Mouse (Mus musculus) adrenal gland, adult 18-20 months (tissue): ENCODE results near the gene C130060K24Rik. TPM values are rescaled to one million over a fixed set of nuclear protein-coding genes. Genes with fewer than 3 reads are reported as not detected.

Experiments used
- DNase-seq, 2 experiments: peaks; one replicate each; pipeline ENCODE4 v3.0.0; 2021 to 2022; ENCODE audit warnings: low spot score in 2 of 2
- long read RNA-seq, 2 experiments: library from polyadenylated mRNA; stranded (forward); transcript quantifications; one replicate each; pipeline ENCODE4 v2.0.0; 2021
- total RNA-seq, 2 experiments: library from RNA; stranded (reverse); gene quantifications; 1 replicate in 1 of 2; 2 replicates in 1 of 2; pipeline ENCODE4 v1.2.3; 2021

C130060K24Rik gene
- total RNA-seq = not detected
- long read RNA-seq, experiment 1 = 0 reads
- long read RNA-seq, experiment 2 = 0 reads

GRCm38 (mm10) chr6:65380918-65381772, at the start of gene C130060K24Rik:
C130060K24Rik (plus strand) TSS chr6:65381105.
- DNase-seq = no peak

- no peak for DNase-seq
Observed at GRCm38 (mm10) chr6:65334246-65334645, 46.7 kb upstream of the C130060K24Rik start.

DNA sequence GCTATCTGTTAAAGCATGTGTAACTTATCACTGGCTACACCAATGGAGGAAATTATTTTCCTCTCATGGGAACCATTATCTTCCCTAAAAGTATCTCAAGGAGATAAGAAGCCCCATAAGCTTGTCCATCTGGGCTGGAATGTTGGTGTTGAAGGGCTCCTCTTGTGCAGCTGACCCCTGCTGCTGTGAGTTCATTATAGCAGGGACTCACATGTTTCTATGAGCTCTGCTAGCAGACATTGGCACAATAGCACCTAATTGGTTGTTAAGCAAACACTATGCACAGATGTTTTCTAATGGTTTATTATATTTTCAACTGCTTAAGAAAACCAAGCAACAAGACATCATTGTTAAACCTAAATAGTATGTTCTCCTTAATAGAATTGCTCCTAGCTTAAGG, 41.5 kb upstream of the C130060K24Rik start:
- no peak for DNase-seq

GRCm38 (mm10) chr6:65341360-65341759, 39.5 kb upstream of the C130060K24Rik start:
- DNase-seq = no peak

- peak; percentile 20 to 21 for DNase-seq
Observed at GRCm38 (mm10) chr6:65347736-65348135, 33.2 kb upstream of the C130060K24Rik start.

- peak in 1 of 2 experiments; percentile 8 for DNase-seq
Observed at GRCm38 (mm10) chr6:65348255-65348654, 32.6 kb upstream of the C130060K24Rik start.

- DNase-seq = no peak
Observed at GRCm38 (mm10) chr6:65351622-65352021, 29.3 kb upstream of the C130060K24Rik start.

- DNase-seq = no peak
Observed at GRCm38 (mm10) chr6:65375918-65376317, 5.0 kb upstream of the C130060K24Rik start.

DNA sequence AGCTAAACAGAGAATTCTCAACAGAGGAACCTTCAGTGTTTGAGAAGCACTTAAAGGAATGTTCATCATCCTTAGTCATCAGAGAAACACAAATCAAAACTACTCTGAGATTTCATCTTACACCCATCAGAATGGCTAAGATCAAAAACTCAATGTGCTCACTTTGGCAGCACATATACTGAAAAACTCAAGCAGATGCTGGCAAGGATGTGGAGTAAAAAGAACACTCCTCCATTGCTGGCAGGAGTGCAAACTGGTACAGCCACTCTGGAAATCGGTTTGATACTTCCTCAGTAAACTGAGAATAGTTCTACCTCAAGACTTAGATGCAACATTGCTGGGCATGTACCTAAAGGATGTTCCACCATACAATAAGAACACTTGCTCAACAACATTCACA, 41.0 kb downstream of the C130060K24Rik start:
- no peak for DNase-seq

GRCm38 (mm10) chr6:65427065-65427464, 46.2 kb downstream of the C130060K24Rik start:
- no peak for DNase-seq

GRCm38 (mm10) chr6:65433159-65433558, 52.3 kb downstream of the C130060K24Rik start:
- DNase-seq = no peak

DNA sequence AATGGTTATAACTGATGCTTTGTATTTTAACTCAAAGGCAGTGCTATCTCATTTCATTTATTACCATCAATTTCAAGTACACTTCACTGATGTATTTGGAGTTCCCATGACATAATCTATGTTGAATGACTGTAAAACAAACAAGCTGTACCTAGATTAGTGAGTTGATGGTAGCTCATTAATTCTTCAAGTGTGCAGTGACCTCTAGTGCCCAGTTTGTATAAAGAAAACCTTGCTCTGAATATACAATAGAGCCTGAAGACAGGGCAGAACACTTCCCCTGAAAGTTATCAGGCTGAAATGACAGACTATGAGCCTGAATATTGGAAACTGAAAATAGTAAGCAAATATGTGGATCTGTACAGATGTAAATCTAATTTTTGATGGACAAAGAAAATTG, 72.6 kb downstream of the C130060K24Rik start:
- peak in 1 of 2 experiments; percentile 4 for DNase-seq

DNA sequence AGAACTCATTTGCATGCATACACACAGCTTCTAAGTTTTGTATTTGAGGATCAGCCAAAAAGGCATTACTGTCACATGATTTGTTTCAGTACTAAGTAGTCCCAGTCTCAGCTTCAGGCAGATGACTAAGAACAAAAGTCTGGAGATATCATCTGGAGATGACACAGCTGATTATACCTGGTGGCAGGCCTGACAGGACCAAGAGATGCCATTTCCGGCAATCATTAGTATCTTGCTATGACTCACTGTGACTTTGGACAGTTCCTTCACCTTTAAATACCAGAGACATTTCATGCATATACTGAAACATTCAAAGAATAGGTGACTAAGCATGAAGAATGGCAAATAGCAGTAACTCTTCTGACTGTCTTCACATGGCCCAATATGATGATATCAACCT, 84.4 kb downstream of the C130060K24Rik start:
- DNase-seq = no peak

GRCm38 (mm10) chr6:65470320-65470719, 89.4 kb downstream of the C130060K24Rik start:
- DNase-seq = no peak

- DNase-seq = no peak
Observed at GRCm38 (mm10) chr6:65472455-65472854, 91.5 kb downstream of the C130060K24Rik start.

- DNase-seq = no peak
Observed at GRCm38 (mm10) chr6:65498786-65499185, 117.9 kb downstream of the C130060K24Rik start.

Other genes with a start within 250 kb of the C130060K24Rik start
- 1 to 10 TPM; 1.4 to 3.4 TPM for gene Hpgds, start 236.2 kb upstream of the C130060K24Rik start, total RNA-seq
- under 1 TPM in 1 of 2 experiments, not detected in 1; 0.13 TPM for gene Tnip3, start 144.2 kb downstream of the C130060K24Rik start, total RNA-seq